Mouse (Mus musculus) bone marrow, adult 2 months (tissue): ENCODE measurements around the gene Dnaic1. TPM values are rescaled to one million over a fixed set of nuclear protein-coding genes. Genes with fewer than 3 reads are reported as not detected.
A peak's percentile ranks its signal among the peaks of the same experiment; 100 is the strongest.

Source experiments
- H3K27ac ChIP-seq: fragments of 200-500 bp; 2 replicates; pipeline ENCODE4 v1.5.1; 2012; ENCODE audit warnings: low read depth, mild to moderate bottlenecking, control low read depth, inconsistent platforms, low read length; ENCODE audit not compliant: control insufficient read depth, poor library complexity, insufficient read depth
- H3K4me1 ChIP-seq: fragments of 200-500 bp; 2 replicates; pipeline ENCODE4 v1.6.1; 2011; ENCODE audit warnings: low read length; ENCODE audit not compliant: control insufficient read depth, insufficient read depth
- H3K4me3 ChIP-seq: fragments of 200-500 bp; replicated peaks from 2 replicates; pipeline ENCODE3; 2011; ENCODE audit warnings: mild to moderate bottlenecking, low read depth, low read length, control low read depth; ENCODE audit not compliant: control insufficient read depth
- CTCF ChIP-seq: fragments of 200-500 bp; IDR thresholded peaks from 2 replicates; pipeline ENCODE4 v1.5.1; 2011; ENCODE audit warnings: low read length, control low read depth; ENCODE audit not compliant: control insufficient read depth, insufficient read depth
- POLR2A ChIP-seq: fragments of 200-500 bp; IDR thresholded peaks from 2 replicates; pipeline ENCODE4 v1.6.1; 2011; ENCODE audit warnings: low read depth, mild to moderate bottlenecking, control low read depth, low read length, borderline replicate concordance; ENCODE audit not compliant: control insufficient read depth
- WGBS: fragments of 180-500 bp; shearing (Covaris S2); methylation state at CpG from one replicate; pipeline ENCODE4 v1.1.7; 2018; 5-methylcytosine and 5-hydroxymethylcytosine counted together
- polyA plus RNA-seq: library from polyadenylated mRNA; stranded (reverse); fragments of >200 nt; gene quantifications from 2 replicates; pipeline ENCODE4 v1.2.4, GENCODE M21; 2011; ENCODE audit warnings: low replicate concordance; ENCODE audit not compliant: missing spikeins, insufficient read depth, insufficient read length

Gene Dnaic1
- not detected in 2 replicates for polyA plus RNA-seq

DNA sequence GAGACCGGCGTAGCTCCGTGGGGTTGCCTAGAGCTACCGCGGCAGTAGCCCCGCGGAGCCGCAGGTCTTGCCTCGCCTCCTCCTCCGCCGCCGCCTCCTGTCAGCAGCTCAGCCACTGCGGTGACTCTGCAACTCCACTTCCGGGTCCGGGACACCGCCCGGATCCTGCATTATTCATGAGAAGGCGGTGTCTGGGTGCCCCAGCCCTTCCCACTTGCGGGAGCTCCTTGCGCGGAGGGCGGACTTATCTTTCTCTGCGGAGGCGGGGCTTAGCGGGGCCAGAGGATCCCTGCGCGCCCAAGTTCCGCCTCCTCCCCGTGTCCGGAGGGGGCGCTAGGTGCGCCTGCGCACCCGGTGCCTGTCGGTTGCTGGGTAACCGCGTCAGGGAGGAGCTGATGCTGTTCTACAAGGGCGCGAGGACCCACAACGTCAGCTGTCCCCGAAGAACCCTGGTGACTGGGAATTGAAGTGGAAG is at the start of gene Dnaic1, which contains the start of gene Fam219a:
Gene Dnaic1 (plus strand): TSS at position 365 of the 475 bp plus-strand sequence.
Gene Fam219a (minus strand): TSS at position 128 of the 475 bp plus-strand sequence.
- TF ChIP-seq POLR2A (peak; percentile 73; the same call in 1 of the 2 replicates), CTCF (peak; percentile 55; the same call in 1 of the 2 replicates)
- Histone ChIP-seq H3K4me3 (peak within 1 kb of the TSS; percentile 78), H3K27ac (peak within 1 kb of the TSS; percentile 48; the same call in 1 of the 2 replicates), H3K4me1 (no peaks in the 10 kb centered on the region; the same call in 1 of the 2 replicates)
- under 1% methylated on average over 41 of the region's 41 CpGs for WGBS

DNA sequence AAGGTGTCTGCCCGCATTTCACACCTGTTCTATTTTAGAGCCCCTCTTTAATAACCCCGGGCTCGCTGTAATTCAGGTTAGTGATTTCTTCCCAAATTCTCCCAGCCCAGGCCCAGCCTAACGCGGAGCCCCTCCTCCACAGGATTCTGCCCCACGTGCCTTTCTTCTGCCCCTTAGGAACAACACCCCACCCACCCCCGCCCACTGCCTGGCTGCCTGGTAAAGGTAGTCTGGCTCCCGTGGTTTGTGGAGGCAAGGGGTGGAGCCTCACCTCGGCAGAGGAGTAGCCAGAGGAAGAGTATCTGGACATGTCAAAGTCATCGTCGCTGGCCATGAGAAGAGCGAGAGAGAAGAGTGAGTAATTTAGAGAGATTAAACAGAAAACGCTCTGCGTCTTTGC is 48.9 kb upstream of the Dnaic1 start:
- no peaks in the 10 kb centered on the region for H3K4me1 ChIP-seq
- TF ChIP-seq POLR2A: no peak
- TF ChIP-seq CTCF: no peak
- 68% methylated on average over 14 of the region's 14 CpGs for WGBS
- H3K27ac ChIP-seq: no peak overlapping the region
- H3K4me3 ChIP-seq: no peak overlapping the region

- Histone ChIP-seq H3K4me1 (no peaks in the 10 kb centered on the region), H3K27ac (no peak overlapping the region), H3K4me3 (no peak overlapping the region)
- WGBS: 90% methylated on average over 6 of the region's 6 CpGs
- no peak for TF ChIP-seq CTCF
- no peak for TF ChIP-seq POLR2A
Observed at GRCm38 (mm10) chr4:41522136-41522535, 47.4 kb upstream of the Dnaic1 start.

DNA sequence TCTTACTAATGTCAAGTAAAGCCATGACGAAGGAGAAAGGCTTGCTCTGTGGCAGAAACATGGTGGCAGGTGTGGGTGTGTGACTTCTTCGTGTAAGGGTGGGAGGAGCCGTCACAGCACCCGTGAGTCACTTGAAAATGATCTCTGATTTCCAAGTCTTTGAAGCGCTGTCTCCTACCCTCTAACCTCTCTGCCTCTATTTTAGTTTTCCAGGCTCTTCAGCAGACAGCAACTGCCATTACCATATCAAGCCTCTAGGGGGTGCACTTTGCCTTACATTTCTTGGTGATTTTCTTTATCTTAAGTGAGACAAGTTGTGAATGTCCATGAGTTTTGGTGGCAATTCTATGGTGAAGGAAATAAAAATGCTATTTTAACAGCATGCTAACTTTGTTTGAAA is 46.8 kb upstream of the Dnaic1 start:
- TF ChIP-seq POLR2A (no peak), CTCF (no peak)
- no peak overlapping the region for H3K4me3 ChIP-seq
- WGBS: 68% methylated on average over 5 of the region's 5 CpGs
- no peak overlapping the region for H3K27ac ChIP-seq
- no peaks in the 10 kb centered on the region for H3K4me1 ChIP-seq

DNA sequence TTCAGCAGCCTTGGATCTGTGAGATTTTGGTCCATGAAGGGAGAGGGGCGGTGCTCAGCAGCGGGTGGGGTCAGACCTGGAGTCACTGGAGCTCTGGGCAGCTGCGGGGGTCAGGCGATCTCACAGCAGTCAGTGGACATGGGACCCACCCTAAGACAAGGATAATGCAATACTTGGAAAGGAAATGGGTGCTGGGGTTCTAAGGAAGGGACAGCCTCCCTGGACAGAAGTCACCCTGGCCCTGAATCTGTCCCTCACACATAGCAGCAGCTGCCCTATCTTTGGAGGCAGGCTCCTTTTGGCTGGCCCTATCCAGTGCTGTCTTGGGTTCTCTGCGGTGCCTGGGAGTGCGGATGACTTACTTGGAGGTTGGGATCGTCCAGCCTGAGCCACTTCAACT is 45.7 kb upstream of the Dnaic1 start:
- H3K27ac ChIP-seq: no peak overlapping the region
- H3K4me1 ChIP-seq: no peaks in the 10 kb centered on the region
- no peak overlapping the region for H3K4me3 ChIP-seq
- no peak for TF ChIP-seq CTCF
- TF ChIP-seq POLR2A: no peak
- WGBS: 78% methylated on average over 7 of the region's 7 CpGs

- 69% methylated on average over 9 of the region's 9 CpGs for WGBS
- H3K4me3 ChIP-seq: no peak overlapping the region
- no peak overlapping the region for H3K27ac ChIP-seq
- TF ChIP-seq CTCF (no peak), POLR2A (no peak)
- no peaks in the 10 kb centered on the region for H3K4me1 ChIP-seq
Observed at GRCm38 (mm10) chr4:41524829-41525228, 44.7 kb upstream of the Dnaic1 start.

DNA sequence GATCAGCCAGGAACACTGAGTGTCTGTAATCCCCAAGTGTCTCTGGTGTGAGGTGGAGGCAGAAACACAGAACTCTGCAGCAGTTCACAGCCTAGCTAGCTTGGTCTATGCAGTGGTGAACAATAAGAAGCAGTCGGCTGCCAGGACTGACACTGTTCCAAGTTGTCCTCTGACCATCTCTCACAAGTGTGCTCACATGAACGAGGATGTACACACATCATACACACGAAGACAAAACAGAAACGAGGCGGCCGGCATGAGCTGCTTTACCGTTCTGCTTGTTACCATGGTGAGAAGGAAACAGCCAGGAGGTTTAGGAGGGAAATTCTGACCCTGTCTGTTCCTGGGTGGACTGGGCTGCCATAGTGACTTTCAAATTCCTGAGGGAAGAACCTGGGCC is 43.0 kb upstream of the Dnaic1 start:
- H3K27ac ChIP-seq: no peak overlapping the region
- WGBS: 83% methylated on average over 7 of the region's 7 CpGs
- TF ChIP-seq POLR2A (no peak), CTCF (no peak)
- H3K4me3 ChIP-seq: no peak overlapping the region
- H3K4me1 ChIP-seq: no peaks in the 10 kb centered on the region

- TF ChIP-seq POLR2A (no peak), CTCF (no peak)
- 81% methylated on average over 13 of the region's 13 CpGs for WGBS
- Histone ChIP-seq H3K27ac (no peak overlapping the region), H3K4me1 (no peaks in the 10 kb centered on the region), H3K4me3 (no peak overlapping the region)
Observed at GRCm38 (mm10) chr4:41527076-41527475, 42.5 kb upstream of the Dnaic1 start.

GRCm38 (mm10) chr4:41527996-41528395 is 41.6 kb upstream of the Dnaic1 start:
- no peak for TF ChIP-seq POLR2A
- TF ChIP-seq CTCF: no peak
- no peak overlapping the region for H3K4me3 ChIP-seq
- H3K27ac ChIP-seq: no peak overlapping the region
- 76% methylated on average over 8 of the region's 8 CpGs for WGBS
- H3K4me1 ChIP-seq: no peaks in the 10 kb centered on the region
